Mouse (Mus musculus) frontal cortex, postnatal 14 days (tissue): ENCODE measurements around the gene Vwce.

Experiments
- DNase-seq, 2 experiments: peaks; one replicate each; pipeline ENCODE4 v3.0.0; 2022; ENCODE audit warnings: low spot score in 2 of 2

Gene Vwce

DNA sequence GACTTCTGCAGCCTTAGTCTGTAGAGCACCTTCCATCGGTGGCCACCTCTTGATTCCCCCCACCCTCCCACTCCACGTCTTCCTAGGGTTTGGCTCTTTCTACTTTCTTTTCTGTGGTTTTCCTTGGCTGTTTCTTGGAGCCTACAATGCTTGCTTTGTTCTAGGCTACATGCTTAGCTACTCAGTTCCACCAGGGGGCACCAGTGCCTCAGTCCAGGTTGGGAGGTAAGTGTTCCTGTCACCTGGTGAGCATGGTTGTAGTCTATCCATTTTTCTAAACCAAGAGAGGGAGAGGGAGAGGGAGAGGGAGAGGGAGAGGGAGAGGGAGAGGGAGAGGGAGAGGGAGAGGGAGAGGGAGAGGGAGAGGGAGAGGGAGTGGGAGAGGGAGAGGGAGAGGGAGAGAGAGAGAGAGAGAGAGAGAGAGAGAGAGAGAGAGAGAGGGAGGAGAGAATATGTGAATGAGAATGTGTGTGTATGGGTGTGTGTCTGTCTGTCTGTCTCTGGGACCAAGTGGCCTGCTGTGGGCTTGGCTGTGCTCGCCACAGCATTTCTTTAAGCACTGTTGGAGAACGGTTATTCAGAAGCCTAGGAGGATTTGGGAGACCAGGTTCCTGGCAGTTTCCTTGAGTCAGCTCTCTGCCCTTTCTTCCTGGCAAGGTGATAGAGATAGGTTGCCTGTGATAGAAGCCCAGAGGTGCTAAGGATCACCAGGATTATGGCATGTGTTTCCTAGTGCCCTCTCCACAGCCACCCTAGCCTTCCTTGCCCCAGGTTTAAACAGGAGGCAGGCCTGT lies 80.9 kb downstream of the Vwce start:
- DNase-seq: peak; percentile 60 to 71

DNA sequence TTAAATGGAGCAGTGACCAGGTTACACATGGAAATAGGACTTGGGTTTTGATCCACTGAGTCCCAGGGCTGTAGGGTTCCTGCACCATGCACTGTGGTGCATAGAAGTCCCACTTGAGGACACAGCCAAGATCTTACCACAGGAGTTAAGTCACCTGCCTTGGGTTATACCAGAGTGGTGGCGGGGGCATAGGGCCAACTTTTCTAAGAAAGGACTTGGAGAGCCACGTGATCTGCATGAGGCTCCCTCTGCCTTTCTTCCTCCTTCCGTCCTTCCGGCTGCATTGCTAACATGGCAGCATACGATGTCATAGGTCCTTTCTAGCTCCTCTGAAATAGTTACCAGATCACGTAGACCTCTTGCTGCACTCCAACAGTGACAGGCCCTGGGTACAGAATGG lies 81.5 kb downstream of the Vwce start:
- DNase-seq: no peak
